Mouse (Mus musculus) splenic B cell, adult 2 months (primary cell): ENCODE results near the gene Ptprcap.

Source experiments
- DNase-seq: peaks from one replicate; pipeline ENCODE4 v3.0.0-alpha.2; 2011; ENCODE audit warnings: low read depth, low spot score
- H3K27me3 ChIP-seq: 2 replicates; pipeline ENCODE4 v1.6.1; 2012; ENCODE audit warnings: mild to moderate bottlenecking, low read length, moderate library complexity, mixed read lengths; ENCODE audit not compliant: control insufficient read depth, poor library complexity, insufficient read depth, severe bottlenecking
- H3K36me3 ChIP-seq: 2 replicates; pipeline ENCODE4 v1.6.1; 2012; ENCODE audit warnings: mild to moderate bottlenecking, low read length, moderate library complexity, mixed read lengths; ENCODE audit not compliant: control insufficient read depth, poor library complexity, insufficient read depth, severe bottlenecking

The Ptprcap gene

DNA sequence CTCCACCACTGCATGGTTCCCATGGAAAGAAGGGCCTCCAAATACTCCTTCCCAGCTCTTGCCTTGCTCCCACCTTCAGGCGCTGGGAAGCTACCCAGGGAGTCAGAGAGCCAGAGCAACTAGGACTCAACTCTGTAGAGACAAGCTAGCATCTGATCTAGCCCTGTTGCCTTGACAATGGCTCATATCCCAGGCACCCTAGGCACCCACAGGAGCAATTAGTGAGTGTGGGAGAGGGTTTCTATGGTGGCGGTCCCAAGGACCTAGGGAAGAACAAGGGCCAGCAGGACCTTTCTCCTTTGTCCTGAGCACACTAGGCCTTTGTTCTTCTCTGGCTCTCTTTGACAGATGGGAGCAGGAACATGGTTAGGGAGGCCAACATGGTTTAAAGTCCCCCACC lies 30.3 kb downstream of the Ptprcap start:
- no peak for DNase-seq
- peaks cover 39% of the 10 kb centered on the region for H3K36me3 ChIP-seq
- no peaks in the 10 kb centered on the region for H3K27me3 ChIP-seq

DNA sequence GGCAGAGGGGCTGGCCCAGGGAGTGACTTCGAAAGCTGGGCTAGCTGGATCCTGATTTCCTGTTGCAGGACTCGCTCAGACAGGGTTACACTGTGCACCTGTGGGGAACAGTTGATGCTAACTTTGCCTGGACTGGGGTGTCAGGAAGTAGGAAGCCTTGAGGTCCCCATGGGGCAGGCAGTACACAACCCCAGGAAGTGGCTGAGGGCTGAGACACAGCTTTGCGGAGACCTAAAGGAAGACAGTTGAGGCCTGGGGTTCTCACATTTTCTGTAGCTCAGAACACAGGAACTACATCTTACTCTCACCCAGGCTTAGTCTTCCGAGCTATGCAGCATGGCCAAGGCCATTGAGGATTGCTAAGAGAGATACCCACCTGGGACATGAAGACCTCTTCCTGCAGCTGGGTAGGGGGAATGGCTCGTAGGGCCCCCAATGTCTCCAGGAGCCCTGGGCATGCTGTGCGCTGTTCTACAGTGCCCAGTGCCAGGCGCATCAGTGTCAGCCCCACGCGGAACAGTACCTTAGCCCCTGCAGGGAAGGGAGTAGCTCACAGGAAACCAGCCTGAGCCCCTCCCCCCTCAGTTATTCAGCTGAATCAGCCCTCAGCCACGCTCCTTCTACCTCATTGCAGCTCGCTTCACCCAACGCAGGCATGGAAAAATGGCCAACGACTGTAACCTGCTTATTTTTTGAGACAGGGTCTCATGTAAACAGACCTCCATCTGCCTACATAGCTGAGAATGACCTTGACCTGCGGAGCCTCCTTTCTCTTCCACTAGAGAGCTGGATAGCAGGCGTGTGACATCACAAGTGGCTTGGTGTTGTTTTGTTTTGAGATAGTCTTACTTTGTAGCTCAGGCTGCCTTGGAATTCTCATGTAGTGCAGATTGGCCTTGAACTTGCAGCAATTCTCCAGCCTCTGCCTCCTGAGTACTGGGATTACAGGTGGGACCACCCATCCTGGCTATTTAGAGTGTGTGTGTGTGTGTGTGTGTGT lies 31.9 kb downstream of the Ptprcap start:
- DNase-seq, result peak; percentile 78
- H3K36me3 ChIP-seq, result peaks cover 42% of the 10 kb centered on the region

DNA sequence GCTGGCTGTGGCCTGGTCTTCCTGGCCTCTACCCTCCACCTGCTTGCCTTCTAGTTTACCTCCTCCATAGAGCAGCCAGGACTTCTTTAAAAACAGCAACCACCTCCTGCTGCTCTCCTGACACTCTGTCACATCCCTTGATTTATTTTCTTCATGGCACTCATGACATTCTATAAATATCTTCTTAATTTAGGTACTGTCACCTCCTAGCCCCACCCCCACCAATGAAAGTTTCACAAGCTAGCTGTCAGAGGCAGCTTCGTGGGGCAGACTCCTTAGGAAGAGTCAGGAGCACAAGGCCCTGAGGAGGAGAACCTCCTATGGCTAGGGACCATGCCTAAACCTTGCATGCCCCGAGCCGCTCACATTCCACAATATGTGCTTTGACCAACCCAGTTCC lies 33.9 kb downstream of the Ptprcap start:
- Histone ChIP-seq H3K27me3 (no peaks in the 10 kb centered on the region), H3K36me3 (peaks cover 41% of the 10 kb centered on the region)
- DNase-seq, result no peak

More for the DNA sequence above, 31.9 kb downstream of the Ptprcap start:
- no peaks in the 10 kb centered on the region for H3K27me3 ChIP-seq

DNA sequence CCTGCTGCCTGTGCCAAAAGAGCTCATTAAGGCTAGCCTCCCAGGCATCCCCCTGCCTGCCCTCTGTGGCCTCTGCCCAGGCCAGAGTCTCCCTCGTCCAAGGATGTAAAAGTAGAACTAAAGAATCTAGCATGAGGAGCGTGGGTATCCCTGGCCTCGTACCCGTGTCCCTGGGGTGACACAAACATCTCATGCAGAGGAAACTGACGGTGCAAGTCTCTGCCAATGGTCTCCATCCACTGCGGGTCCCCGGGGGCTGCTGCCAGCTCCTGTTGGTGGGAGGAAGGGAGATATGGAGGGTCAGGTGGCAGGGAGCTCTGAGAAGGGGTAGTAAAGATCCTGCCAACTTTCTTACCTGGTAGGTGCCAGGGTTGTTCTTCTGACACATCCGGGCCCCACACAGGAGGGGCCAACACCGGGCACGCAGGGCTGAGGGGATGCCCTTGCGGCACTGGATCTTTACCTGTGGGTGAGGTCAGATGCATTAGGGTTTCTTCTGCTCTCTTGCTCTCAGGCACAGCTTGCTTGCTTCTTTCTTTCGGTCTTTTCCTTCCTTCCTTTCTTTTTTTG lies 35.7 kb downstream of the Ptprcap start:
- Histone ChIP-seq H3K36me3 (peaks cover 32% of the 10 kb centered on the region), H3K27me3 (no peaks in the 10 kb centered on the region)
- DNase-seq, result no peak

DNA sequence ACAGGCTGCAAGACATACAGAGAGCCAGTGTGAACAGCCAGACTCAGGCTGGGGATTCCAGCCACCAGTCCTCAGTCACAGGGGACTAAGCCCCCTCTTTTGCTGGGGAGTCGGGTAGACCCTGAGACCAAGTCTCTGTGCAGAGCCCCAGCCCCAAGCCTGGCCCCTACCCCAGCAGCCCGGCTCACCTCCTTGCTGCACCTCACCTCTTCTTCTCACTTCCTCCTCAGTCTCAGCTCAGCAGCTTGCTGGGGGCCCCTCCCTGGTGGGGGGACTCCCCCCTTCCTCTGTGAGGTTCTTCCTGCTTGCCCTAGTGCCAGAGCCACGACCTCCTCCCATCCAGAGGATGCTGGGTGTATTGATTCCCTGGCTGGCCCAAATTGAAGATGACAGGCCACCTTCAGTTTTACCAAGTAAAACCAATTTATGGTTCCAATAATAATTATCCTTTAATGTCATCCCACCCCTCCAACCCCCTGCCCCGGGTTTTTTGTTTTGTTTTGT lies 37.5 kb downstream of the Ptprcap start, which contains the start of gene Tbc1d10c:
Tbc1d10c (minus strand) TSS at position 454 of the 504 bp plus-strand sequence.
- Histone ChIP-seq H3K36me3 (peaks cover 33% of the 10 kb centered on the region), H3K27me3 (no peaks in the 10 kb centered on the region)
- DNase-seq, result peak; percentile 90

DNA sequence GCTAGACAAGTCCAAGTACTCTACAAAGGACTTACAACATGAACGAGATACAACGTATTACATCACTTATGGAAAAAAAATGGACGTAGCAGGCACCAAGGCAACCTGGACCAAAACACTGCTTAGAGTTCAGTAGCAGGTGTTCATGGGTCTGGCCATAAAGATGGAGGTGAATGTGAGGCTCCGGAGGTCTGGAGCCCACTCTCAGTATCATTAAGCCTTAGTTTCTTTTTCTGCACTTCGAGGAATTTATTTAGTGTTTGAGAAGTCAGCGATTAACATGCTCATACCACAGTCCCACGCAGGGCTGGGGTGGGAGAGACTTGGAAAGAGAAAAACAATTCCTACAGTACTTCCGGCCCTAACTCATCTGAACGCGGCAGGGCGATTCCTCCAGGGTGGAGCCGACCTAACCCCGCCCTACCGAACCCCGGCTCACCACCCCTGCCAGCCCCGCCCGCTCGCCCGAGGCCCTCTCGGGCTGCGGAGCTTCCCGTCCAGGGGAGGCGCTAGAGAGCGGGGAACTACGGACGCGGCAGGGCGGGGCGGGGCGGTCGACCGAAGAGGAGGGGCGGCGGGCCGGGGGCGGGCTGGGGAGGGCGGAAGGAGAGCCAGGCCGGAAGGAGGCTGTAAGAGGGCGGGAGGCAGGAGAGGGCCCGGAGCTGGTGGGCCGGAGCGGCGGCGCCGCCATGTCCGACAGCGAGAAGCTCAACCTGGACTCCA lies 38.3 kb downstream of the Ptprcap start, which contains the start of gene Ppp1ca:
Ppp1ca (plus strand) TSS at position 538 of the 723 bp plus-strand sequence.
- Histone ChIP-seq H3K36me3 (peaks cover 33% of the 10 kb centered on the region), H3K27me3 (no peaks in the 10 kb centered on the region)
- peak; percentile 97 for DNase-seq

DNA sequence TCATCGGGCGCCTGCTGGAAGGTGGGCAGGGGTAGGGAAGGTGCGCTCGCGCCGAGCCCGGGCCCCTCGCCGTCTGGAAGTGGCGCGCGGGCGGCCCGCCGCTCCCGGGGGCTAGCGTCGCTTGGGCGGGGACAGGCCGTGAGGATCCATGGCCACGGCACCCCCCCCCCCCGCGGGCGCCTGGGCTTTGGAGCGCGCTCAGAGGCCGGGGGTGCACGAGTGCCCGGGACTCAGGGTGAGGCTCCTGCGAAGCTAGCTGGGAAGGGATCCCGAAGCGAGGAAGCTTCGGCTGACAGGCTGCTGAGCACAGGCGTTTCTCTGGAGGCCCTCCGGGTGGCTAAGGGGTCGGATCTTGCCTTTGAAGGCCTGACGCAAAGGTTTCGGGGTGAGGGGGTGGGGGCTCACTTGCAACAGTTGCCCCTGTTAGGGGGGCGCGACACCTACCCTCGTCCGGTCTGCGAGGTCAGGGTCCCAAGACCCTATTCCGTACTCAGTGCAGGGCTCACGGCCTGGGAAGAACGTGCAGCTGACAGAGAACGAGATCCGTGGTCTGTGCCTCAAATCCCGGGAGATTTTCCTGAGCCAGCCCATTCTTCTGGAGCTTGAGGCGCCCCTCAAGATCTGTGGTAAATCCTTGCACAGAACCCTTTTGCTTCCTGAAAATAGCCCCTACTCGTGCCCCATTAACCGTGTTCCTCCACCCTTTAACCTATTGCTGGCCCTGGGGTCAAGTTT lies 39.0 kb downstream of the Ptprcap start:
- Histone ChIP-seq H3K27me3 (no peaks in the 10 kb centered on the region), H3K36me3 (peaks cover 31% of the 10 kb centered on the region)
- no peak for DNase-seq

DNA sequence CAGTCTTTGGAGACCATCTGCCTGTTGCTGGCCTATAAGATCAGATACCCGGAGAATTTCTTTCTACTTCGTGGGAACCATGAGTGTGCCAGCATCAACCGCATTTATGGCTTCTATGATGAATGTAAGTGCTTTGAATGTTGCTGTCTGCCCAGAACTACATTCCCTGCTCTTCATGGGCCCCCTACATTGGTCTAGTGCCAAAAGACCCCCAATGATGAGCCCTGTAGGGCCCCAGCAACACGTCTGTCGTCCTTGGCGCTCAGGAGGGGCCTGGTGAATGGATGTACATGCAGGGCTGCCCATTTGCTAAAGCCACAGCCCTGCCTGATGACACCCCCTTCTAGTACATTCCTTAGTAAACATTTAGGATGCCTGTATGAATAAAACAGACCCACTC lies 39.7 kb downstream of the Ptprcap start:
- no peak for DNase-seq
- H3K27me3 ChIP-seq, result no peaks in the 10 kb centered on the region
- peaks cover 30% of the 10 kb centered on the region for H3K36me3 ChIP-seq

DNA sequence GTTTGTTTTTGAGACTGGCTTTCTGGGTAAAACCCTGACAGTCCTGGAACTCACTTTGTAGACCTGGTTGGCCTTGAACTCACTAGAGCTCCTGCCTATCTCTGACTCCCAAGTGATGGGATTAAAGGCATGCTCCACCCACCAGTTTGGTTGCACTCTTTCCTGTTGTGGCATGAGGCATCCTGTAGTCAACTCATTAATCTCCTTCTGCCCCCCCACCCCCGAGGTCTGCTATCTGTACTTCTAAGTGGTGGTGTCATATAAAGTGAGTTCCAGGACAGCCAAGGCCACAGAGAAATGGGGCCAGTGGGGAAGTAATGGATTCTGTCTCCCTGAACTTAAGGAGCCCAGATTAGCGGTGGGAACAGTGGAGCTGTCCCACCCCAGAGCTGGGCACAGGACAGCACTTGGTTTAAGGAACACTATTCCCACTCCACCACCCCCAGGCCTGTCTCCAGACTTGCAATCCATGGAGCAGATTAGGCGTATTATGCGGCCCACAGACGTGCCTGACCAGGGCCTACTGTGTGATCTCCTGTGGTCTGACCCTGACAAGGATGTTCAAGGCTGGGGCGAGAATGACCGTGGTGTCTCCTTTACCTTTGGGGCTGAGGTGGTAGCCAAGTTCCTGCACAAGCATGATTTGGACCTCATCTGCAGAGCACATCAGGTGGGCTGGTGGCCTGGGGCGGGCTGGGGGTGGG lies 40.8 kb downstream of the Ptprcap start:
- no peak for DNase-seq
- H3K27me3 ChIP-seq, result no peaks in the 10 kb centered on the region
- peaks cover 28% of the 10 kb centered on the region for H3K36me3 ChIP-seq

DNA sequence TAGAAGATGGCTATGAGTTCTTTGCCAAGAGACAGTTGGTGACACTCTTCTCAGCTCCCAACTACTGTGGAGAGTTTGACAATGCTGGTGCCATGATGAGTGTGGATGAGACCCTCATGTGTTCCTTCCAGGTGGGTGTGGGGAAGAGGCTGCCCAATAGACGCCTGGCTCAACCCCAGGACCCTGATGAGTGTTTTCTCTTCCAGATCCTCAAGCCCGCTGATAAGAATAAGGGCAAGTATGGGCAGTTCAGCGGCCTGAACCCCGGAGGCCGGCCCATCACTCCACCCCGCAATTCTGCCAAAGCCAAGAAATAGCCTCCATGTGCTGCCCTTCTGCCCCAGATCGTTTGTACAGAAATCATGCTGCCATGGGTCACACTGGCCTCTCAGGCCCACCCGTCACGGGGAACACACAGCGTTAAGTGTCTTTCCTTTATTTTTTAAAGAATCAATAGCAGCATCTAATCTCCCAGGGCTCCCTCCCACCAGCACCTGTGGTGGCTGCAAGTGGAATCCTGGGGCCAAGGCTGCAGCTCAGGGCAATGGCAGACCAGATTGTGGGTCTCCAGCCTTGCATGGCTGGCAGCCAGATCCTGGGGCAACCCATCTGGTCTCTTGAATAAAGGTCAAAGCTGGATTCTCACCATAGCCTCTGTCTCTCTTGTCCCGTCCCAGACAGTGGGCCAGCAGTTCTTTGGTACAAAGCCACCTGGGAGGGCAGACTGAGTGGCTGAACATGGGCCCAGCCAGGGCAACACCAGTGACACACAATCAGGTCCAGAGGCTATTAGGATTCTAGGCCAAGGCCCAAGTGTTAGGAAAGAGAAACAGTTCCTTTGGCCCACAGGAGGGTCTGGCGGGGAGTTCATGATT lies 41.6 kb downstream of the Ptprcap start:
- DNase-seq, result no peak
- peaks cover 26% of the 10 kb centered on the region for H3K36me3 ChIP-seq
- no peaks in the 10 kb centered on the region for H3K27me3 ChIP-seq

DNA sequence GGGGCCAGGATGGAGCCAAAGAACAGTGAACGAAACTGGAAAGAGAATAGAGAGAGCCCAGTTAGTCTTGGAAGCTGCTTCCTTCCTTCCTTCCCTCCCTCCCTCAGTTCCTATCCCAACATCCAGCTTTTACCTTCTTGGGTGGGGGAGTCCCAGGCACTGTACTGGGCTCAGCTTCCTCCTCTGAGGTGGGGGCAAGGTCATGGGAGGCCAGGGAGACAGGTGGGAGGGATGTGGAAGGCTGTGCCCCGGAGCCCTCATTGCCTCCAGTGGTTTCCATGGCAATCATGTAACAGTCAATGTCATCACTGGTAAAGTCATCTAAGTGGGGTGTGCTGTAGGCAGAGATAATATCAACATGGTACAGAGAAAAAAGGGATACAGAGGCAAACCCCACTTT lies 42.6 kb downstream of the Ptprcap start:
- DNase-seq, result no peak
- peaks cover 26% of the 10 kb centered on the region for H3K36me3 ChIP-seq

DNA sequence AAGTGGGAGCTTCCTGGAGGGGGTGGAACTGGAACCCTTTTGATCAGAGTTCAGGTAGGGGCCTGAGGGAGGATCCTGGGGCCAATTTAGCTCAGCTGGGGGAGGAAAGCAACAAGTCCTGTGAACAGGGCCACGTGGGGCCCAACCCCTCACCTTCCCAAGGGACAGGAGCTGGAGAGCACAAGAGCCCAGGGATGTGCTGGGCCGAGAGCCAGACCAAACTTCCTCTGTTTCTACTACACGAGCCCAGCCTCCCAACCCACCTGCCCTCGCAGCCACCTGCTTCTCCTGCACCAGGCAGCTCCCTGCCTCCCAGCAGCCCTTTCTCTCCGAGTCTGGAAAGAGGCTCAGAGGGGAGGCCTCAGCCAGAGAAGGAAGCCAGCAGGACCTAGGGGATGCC lies 43.1 kb downstream of the Ptprcap start:
- H3K27me3 ChIP-seq, result no peaks in the 10 kb centered on the region
- no peak for DNase-seq
- peaks cover 26% of the 10 kb centered on the region for H3K36me3 ChIP-seq

More for the DNA sequence above, 42.6 kb downstream of the Ptprcap start:
- no peaks in the 10 kb centered on the region for H3K27me3 ChIP-seq

DNA sequence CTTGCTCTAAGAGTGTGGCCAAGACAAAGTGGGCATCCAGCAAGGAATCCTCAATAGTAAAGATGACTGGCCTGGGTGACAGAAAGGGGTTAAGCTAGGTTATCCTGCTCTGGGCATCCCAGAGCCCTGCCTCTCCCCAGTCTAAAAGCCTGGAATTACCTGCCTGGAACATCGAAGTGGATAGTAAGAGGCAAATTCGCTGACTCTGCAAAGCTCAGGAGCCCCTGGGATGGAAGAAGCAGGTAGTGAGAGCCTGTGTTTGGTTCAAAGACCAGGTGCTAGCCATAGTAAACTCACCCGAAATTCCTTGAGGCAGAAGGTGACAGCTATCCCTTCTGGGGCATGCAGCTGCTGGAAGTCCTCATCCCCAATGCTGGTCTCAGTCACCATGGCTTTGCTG lies 43.8 kb downstream of the Ptprcap start:
- Histone ChIP-seq H3K27me3 (no peaks in the 10 kb centered on the region), H3K36me3 (peaks cover 26% of the 10 kb centered on the region)
- DNase-seq, result no peak
